Mouse (Mus musculus) gastrocnemius, postnatal 10 days (tissue): ENCODE measurements around the gene Enox1. TPM values are rescaled to one million over a fixed set of nuclear protein-coding genes. Genes with fewer than 3 reads are reported as not detected.

Experiments used
- DNase-seq: peaks from one replicate; pipeline ENCODE4 v3.0.0; 2021; ENCODE audit warnings: mixed read lengths
- total RNA-seq, 2 experiments: library from RNA; stranded (reverse); gene quantifications; 2 replicates each; pipeline ENCODE4 v1.2.3; 2021

Gene Enox1
- total RNA-seq, 2 experiments from 2014 or later, result 3.5 to 4.3 TPM

GRCm38 (mm10) chr14:77195314-77196020 is 38.9 kb downstream of the Enox1 start:
- no peak for DNase-seq

- no peak for DNase-seq
These were observed 39.7 kb downstream of the Enox1 start for GRCm38 (mm10) chr14:77196246-77196645.

- DNase-seq, result no peak
These were observed 40.9 kb downstream of the Enox1 start for GRCm38 (mm10) chr14:77197414-77197915.

- no peak for DNase-seq
These were observed 54.3 kb downstream of the Enox1 start for GRCm38 (mm10) chr14:77210889-77211288.

- no peak for DNase-seq
These were observed 56.6 kb downstream of the Enox1 start for GRCm38 (mm10) chr14:77213210-77213609.

- no peak for DNase-seq
These were observed 58.3 kb downstream of the Enox1 start for GRCm38 (mm10) chr14:77214848-77215247.

GRCm38 (mm10) chr14:77225346-77225745 is 68.8 kb downstream of the Enox1 start:
- no peak for DNase-seq

GRCm38 (mm10) chr14:77238811-77239210 is 82.2 kb downstream of the Enox1 start:
- no peak for DNase-seq

- DNase-seq, result no peak
These were observed 82.8 kb downstream of the Enox1 start for GRCm38 (mm10) chr14:77239360-77239759.

GRCm38 (mm10) chr14:77246977-77247376 is 90.4 kb downstream of the Enox1 start:
- no peak for DNase-seq

GRCm38 (mm10) chr14:77248426-77248825 is 91.9 kb downstream of the Enox1 start:
- no peak for DNase-seq

GRCm38 (mm10) chr14:77248946-77249345 is 92.4 kb downstream of the Enox1 start:
- no peak for DNase-seq

- no peak for DNase-seq
These were observed 94.2 kb downstream of the Enox1 start for GRCm38 (mm10) chr14:77250652-77251238.

- no peak for DNase-seq
These were observed 98.6 kb downstream of the Enox1 start for GRCm38 (mm10) chr14:77255201-77255600.

- DNase-seq, result no peak
These were observed 99.1 kb downstream of the Enox1 start for GRCm38 (mm10) chr14:77255711-77256110.

- no peak for DNase-seq
These were observed 100.4 kb downstream of the Enox1 start for GRCm38 (mm10) chr14:77256943-77257342.

- DNase-seq, result no peak
These were observed 100.9 kb downstream of the Enox1 start for GRCm38 (mm10) chr14:77257461-77257860.

GRCm38 (mm10) chr14:77258186-77258585 is 101.6 kb downstream of the Enox1 start:
- no peak for DNase-seq

GRCm38 (mm10) chr14:77259686-77260085 is 103.1 kb downstream of the Enox1 start:
- no peak for DNase-seq

- no peak for DNase-seq
These were observed 103.5 kb downstream of the Enox1 start for GRCm38 (mm10) chr14:77260107-77260506.

GRCm38 (mm10) chr14:77266805-77267771 is 110.5 kb downstream of the Enox1 start:
- DNase-seq, result no peak

GRCm38 (mm10) chr14:77272248-77272930 is 115.8 kb downstream of the Enox1 start:
- DNase-seq, result no peak
